Mouse (Mus musculus) lung, adult 2 months (tissue): ENCODE data around the gene Macrod2.

Source experiments
- CTCF ChIP-seq: fragments of 200-500 bp; IDR thresholded peaks from 2 replicates; pipeline ENCODE4 v1.5.1; 2011; ENCODE audit warnings: mild to moderate bottlenecking, low read length, control low read depth; ENCODE audit not compliant: insufficient read depth
- POLR2A ChIP-seq: fragments of 200-500 bp; IDR thresholded peaks from 2 replicates; pipeline ENCODE4 v1.6.1; 2011; ENCODE audit warnings: low read depth, mild to moderate bottlenecking, control low read depth, low read length, borderline replicate concordance; ENCODE audit errors: extremely low read depth

- no peak for TF ChIP-seq CTCF
- no peak for TF ChIP-seq POLR2A
These were observed 1161.6 kb downstream of the Macrod2 start for GRCm38 (mm10) chr2:141556747-141557146.
